ENCODE assay signal across 8 mouse cellular contexts in genomic region chr4:58912629-58913335, GRCm38 (mm10). TPM values are rescaled to one million over a fixed set of nuclear protein-coding genes. Genes with fewer than 3 reads are reported as not detected.
DNase-seq lines count a peak whose midpoint lies in the region; ATAC-seq and TF ChIP-seq lines count a peak whose summit lies in the region.

Ecpas (minus strand) TSS chr4:58912749.

- no peak for TF ChIP-seq EP300 in ES-Bruce4 (IDR thresholded peaks at IDR 0.05; ENCODE audit: insufficient read depth, low read depth, low read length)

- H3K4me2 ChIP-seq in forebrain, postnatal 0 days (ENCODE audit: low read depth), result peak within 1 kb of the TSS; percentile 78

- peak; percentile 72 for DNase-seq in c-Kit-negative CD71-positive TER-119-positive erythroid progenitor cells, embryonic 14.5 days (ENCODE audit: low read depth, low spot score)
- DNase-seq in forebrain, postnatal 0 days, result peak; percentile 55
- DNase-seq in heart, postnatal 36 days, result peak in 1 of 2 experiments; percentile 83
- peak; percentile 67 to 70 for DNase-seq in layer of hippocampus, adult 2 months (ENCODE audit: low spot score in 2 of 2)
- peak; percentile 82 for DNase-seq in lung, adult 2 months
- peak; percentile 81 for DNase-seq in thymus, adult 2 months

- peak; percentile 27 for ATAC-seq in forebrain, postnatal 0 days

- WGBS in forebrain, postnatal 0 days, result 2% methylated on average over 43 of the region's 43 CpGs
- WGBS in lung, adult 2 months, result 4% methylated on average over 43 of the region's 43 CpGs
- 3% methylated on average over 43 of the region's 43 CpGs for WGBS in olfactory bulb, adult 2 months
- WGBS in thymus, adult 2 months, result 6% methylated on average over 43 of the region's 43 CpGs

- H3K4me1 ChIP-seq in ES-Bruce4 (ENCODE audit: control insufficient read depth, insufficient read depth, low read length), result no peaks in the 10 kb centered on the region
- H3K4me1 ChIP-seq in forebrain, postnatal 0 days (ENCODE audit: insufficient read depth), result no peaks in the 10 kb centered on the region
- peaks cover 9% of the 10 kb centered on the region for H3K4me1 ChIP-seq in lung, adult 2 months (ENCODE audit: control insufficient read depth, insufficient read depth, low read length)
- peaks cover 3% of the 10 kb centered on the region; the same call in 1 of the 2 replicates for H3K4me1 ChIP-seq in olfactory bulb, adult 2 months (ENCODE audit: control insufficient read depth, insufficient read depth, low read length)
- peaks cover 5% of the 10 kb centered on the region for H3K4me1 ChIP-seq in thymus, adult 2 months (replicated peaks; ENCODE audit: control insufficient read depth, insufficient read depth, low read length)

- peak within 1 kb of the TSS; percentile 96 for H3K9ac ChIP-seq in ES-Bruce4 (ENCODE audit: low read depth, poor library complexity, severe bottlenecking)
- peak within 1 kb of the TSS; percentile 95 for H3K9ac ChIP-seq in forebrain, postnatal 0 days

- TF ChIP-seq POLR2A in ES-Bruce4 (IDR thresholded peaks at IDR 0.05; ENCODE audit: insufficient read depth, low read length), result no peak
- TF ChIP-seq POLR2A in lung, adult 2 months (IDR thresholded peaks at IDR 0.05; ENCODE audit: borderline replicate concordance, extremely low read depth, low read depth, low read length), result peak; percentile 61; the same call in 1 of the 2 replicates
- TF ChIP-seq POLR2A in olfactory bulb, adult 2 months (IDR thresholded peaks at IDR 0.05; ENCODE audit: insufficient read depth, low read depth, low read length), result no peak; the same call in 1 of the 2 replicates
- TF ChIP-seq POLR2A in thymus, adult 2 months (IDR thresholded peaks at IDR 0.05; ENCODE audit: control insufficient read depth, extremely low read depth, insufficient read depth, low read length, poor library complexity), result 0 out of 2 replicates have a peak, but pooled peaks have one; percentile 31

- H3K4me3 ChIP-seq in ES-Bruce4 (ENCODE audit: low read depth, low read length), result peak within 1 kb of the TSS; percentile 74
- peak within 1 kb of the TSS; percentile 93 for H3K4me3 ChIP-seq in forebrain, postnatal 0 days (ENCODE audit: low read depth, low read length)
- H3K4me3 ChIP-seq in layer of hippocampus, adult 2 months, result peak within 1 kb of the TSS; percentile 91
- H3K4me3 ChIP-seq in lung, adult 2 months (replicated peaks; ENCODE audit: extremely low read depth, low read depth, low read length), result peak within 1 kb of the TSS; percentile 98
- peak within 1 kb of the TSS; percentile 77 for H3K4me3 ChIP-seq in olfactory bulb, adult 2 months (ENCODE audit: insufficient read depth, low read depth, low read length)
- H3K4me3 ChIP-seq in thymus, adult 2 months (ENCODE audit: control insufficient read depth, insufficient read depth, low read length), result peak within 1 kb of the TSS; percentile 97

- H3K36me3 ChIP-seq in ES-Bruce4 (ENCODE audit: control insufficient read depth, insufficient read depth, low read length, poor library complexity, severe bottlenecking), result no peaks in the 10 kb centered on the region
- H3K36me3 ChIP-seq in forebrain, postnatal 0 days (ENCODE audit: insufficient read depth), result no peaks in the 10 kb centered on the region
- no peaks in the 10 kb centered on the region for H3K36me3 ChIP-seq in thymus, adult 2 months (ENCODE audit: control insufficient read depth, insufficient read depth, low read length)

- intact Hi-C loops in heart, postnatal 36 days (cut with DNase I), result loop anchor here (5.0 kb wide), 2 partner anchors 75 to 90 kb away; partner anchors contain the start of genes Gm20503 and Ptgr1

- H3K27ac ChIP-seq in ES-Bruce4 (ENCODE audit: insufficient read depth, low read length), result no peak within 1 kb of the TSS
- peak within 1 kb of the TSS; percentile 98 for H3K27ac ChIP-seq in forebrain, postnatal 0 days (ENCODE audit: low read depth, low read length)
- H3K27ac ChIP-seq in layer of hippocampus, adult 2 months, result peak within 1 kb of the TSS; percentile 97
- peak within 1 kb of the TSS; percentile 94 for H3K27ac ChIP-seq in olfactory bulb, adult 2 months (ENCODE audit: insufficient read depth, low read depth, low read length)
- H3K27ac ChIP-seq in thymus, adult 2 months (ENCODE audit: control insufficient read depth, insufficient read depth, low read length), result peak within 1 kb of the TSS; percentile 31; the same call in 1 of the 2 replicates

- no peak for TF ChIP-seq CTCF in ES-Bruce4 (IDR thresholded peaks at IDR 0.05; ENCODE audit: low read depth, low read length)
- TF ChIP-seq CTCF in forebrain, postnatal 0 days (IDR thresholded peaks at IDR 0.05; ENCODE audit: low read depth), result no peak
- TF ChIP-seq CTCF in layer of hippocampus, adult 2 months (conservative IDR thresholded peaks at IDR 0.05), result no peak
- TF ChIP-seq CTCF in lung, adult 2 months (IDR thresholded peaks at IDR 0.05; ENCODE audit: insufficient read depth, low read length), result no peak
- no peak for TF ChIP-seq CTCF in olfactory bulb, adult 2 months (IDR thresholded peaks at IDR 0.05; ENCODE audit: insufficient read depth, low read depth, low read length)
- no peak for TF ChIP-seq CTCF in thymus, adult 2 months (IDR thresholded peaks at IDR 0.05; ENCODE audit: borderline replicate concordance, control insufficient read depth, extremely low read depth, insufficient read depth, low read length, poor library complexity)

- no peaks in the 10 kb centered on the region for H3K9me3 ChIP-seq in ES-Bruce4 (replicated peaks; ENCODE audit: control insufficient read depth, insufficient read depth, low read length, poor library complexity, severe bottlenecking)
- no peaks in the 10 kb centered on the region for H3K9me3 ChIP-seq in forebrain, postnatal 0 days (ENCODE audit: low read length)

- 0 out of 2 replicates have a peak, but pooled peaks cover 1% of the 10 kb centered on the region for H3K27me3 ChIP-seq in ES-Bruce4 (ENCODE audit: control insufficient read depth, insufficient read depth, low read length, poor library complexity, severe bottlenecking)
- no peaks in the 10 kb centered on the region for H3K27me3 ChIP-seq in forebrain, postnatal 0 days (ENCODE audit: insufficient read depth, low read length)
- no peaks in the 10 kb centered on the region for H3K27me3 ChIP-seq in thymus, adult 2 months (ENCODE audit: control insufficient read depth, insufficient read depth, low read length)

RNA-seq across cellular contexts. Expression of gene Ecpas, which starts in this region (rescaled TPM):
- polyA plus RNA-seq in ES-Bruce4 (2011; ENCODE audit: insufficient read depth, insufficient read length, low read depth, missing spikeins), result 58.0 and 65.2 TPM in 2 replicates
- 64.5 and 81.6 TPM in 2 replicates for total RNA-seq in forebrain, postnatal 0 days (2014; rRNA removed)
- polyA plus RNA-seq in forebrain, postnatal 0 days (2015; fragmentation: Nextera tagmentation; extraction: Ambion mirVana), result 19.5 and 22.5 TPM in 2 replicates
- total RNA-seq in heart, postnatal 36 days (2021), result 100 to 1,000 TPM; 212 TPM
- total RNA-seq in layer of hippocampus, adult 2 months (2021), result 100 to 1,000 TPM; 117 to 120 TPM
- polyA plus RNA-seq in lung, adult 2 months (2012; rRNA removed), result 14.4 and 20.9 TPM in 2 replicates
- polyA plus RNA-seq in olfactory bulb, adult 2 months (2012; ENCODE audit: insufficient read depth, insufficient read length, low replicate concordance, missing spikeins), result 266 TPM in 1 of 2 replicates, not detected in the other
- 30.6 and 46.7 TPM in 2 replicates for polyA plus RNA-seq in thymus, adult 2 months (2012; rRNA removed)

Comparison
In these comparisons a context has a peak if more than half of its experiments do, and no peak if none do; other contexts are left out.
1. POLR2A ChIP-seq: peak in lung, adult 2 months (single experiment) and thymus, adult 2 months (single experiment); none in ES-Bruce4 (single experiment) and olfactory bulb, adult 2 months (single experiment).
2. Peak in every context shown above with its lines, with median percentiles within 50 percentile points of each other: H3K4me3 ChIP-seq.